Mouse (Mus musculus) heart, postnatal 10 days (tissue): ENCODE measurements around the gene Ube2e2. TPM values are rescaled to one million over a fixed set of nuclear protein-coding genes. Genes with fewer than 3 reads are reported as not detected.

Source experiments
- DNase-seq, 2 experiments: peaks; one replicate each; pipeline ENCODE4 v3.0.0; 2021
- intact Hi-C: fragments of 180-260 bp; cut with DNase I; formaldehyde crosslinking; loops from one replicate; pipeline ENCODE4 v1.15.1; 2025
- total RNA-seq, 2 experiments: library from RNA; stranded (reverse); gene quantifications; 2 replicates each; pipeline ENCODE4 v1.2.3; 2021

Gene Ube2e2
- 10 to 100 TPM; 32.3 to 33.8 TPM for total RNA-seq

DNA sequence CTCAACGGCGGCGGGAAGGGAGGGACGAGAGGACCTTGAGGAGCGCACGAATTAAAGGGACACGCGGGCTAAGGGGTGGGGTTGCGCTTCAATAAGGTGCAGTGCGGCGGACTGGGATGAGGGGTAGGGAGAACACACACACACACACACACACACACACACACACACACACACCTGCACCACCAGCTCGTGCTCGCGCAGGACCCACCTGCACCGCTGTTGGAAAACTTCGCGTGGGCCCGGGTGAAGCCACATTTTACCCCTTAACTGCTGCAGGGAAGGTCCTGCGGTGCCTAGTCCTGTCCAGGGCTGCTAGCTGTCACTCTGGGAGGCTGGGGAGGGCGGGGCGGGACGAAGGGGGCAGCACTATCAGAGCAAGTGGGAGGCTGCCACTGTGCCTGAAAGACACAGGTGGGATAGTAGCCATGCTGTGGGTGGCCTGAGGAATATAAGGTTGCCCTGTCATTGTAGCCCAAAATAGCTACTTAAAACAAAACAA, at the start of gene Ube2e2:
Ube2e2 (minus strand) TSS at position 321 of the 499 bp plus-strand sequence.
- DNase-seq: no peak
- intact Hi-C loops: loop anchor here (5.0 kb wide), 1 partner anchor 562 kb away; the partner anchor contains the start of gene Ube2e1

DNA sequence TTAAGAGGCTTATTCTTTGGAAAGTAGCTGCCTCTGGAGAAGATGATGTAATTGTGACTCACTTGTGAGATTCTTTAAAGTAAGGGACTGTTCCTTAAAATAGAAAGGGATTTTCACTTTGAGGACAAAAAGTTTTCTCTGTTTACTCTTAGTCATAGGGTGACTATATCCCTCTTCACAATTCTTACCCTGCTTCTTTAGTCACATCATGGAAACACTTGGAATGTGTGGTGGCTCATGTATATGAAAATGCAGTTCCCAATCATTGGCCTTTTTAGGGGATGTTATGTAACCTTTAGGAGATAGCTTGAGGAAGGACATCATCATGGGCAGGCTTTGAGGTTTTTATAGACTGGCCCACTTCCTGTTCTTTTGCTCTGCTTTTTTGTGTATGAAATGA, 46.0 kb upstream of the Ube2e2 start:
- intact Hi-C loops: no loop called here
- DNase-seq: no peak

DNA sequence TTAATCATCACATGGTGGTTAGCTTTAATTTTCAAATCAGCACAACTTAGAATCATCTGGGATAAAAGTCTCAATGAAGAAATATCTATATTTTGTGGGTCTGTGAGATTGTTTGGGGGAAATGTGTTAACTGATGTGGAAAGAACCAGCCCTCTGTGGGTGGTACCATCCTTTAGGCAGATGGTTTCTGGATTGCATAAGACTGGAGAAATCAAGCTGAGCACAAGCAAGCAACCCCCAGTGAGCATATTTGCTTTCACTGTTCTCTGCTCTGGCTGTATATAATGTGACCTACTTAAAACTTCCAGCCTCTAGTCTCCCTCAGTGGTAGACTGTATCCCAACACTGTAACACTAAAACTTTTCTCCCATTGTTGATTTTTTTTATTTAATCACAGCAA, 9.5 kb upstream of the Ube2e2 start:
- DNase-seq: no peak
- intact Hi-C loops: no loop called here

- DNase-seq: peak; percentile 93 to 96
- intact Hi-C loops: loop anchor here (5.0 kb wide), 1 partner anchor 561 kb away; the partner anchor contains the start of gene Ube2e1
Measured at GRCm38 (mm10) chr14:18893121-18893946, 733 bp downstream of the Ube2e2 start.

GRCm38 (mm10) chr14:18889571-18889970, 4.5 kb downstream of the Ube2e2 start:
- intact Hi-C loops: no loop called here
- peak in 1 of 2 experiments; percentile 11 for DNase-seq

DNA sequence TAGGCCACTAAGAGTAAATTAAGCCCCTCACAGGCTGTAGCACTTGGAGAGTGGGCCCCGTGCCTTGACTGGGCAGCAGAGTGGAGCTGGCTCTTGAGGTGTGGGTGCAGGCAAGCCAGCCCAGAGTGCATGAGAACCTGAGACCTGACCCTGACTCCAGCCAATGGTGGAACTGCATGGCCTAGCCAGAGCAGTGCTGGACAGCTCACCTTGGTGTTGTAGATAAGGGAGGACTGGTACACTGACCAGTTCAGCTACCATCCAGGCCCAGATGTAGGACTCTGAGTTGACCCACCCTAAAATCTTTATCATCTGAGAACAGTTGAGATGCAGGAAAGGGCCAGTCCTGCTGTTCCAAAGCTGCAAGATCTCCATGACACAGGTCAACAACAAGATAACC, 11.6 kb downstream of the Ube2e2 start:
- DNase-seq: no peak
- intact Hi-C loops: no loop called here

DNA sequence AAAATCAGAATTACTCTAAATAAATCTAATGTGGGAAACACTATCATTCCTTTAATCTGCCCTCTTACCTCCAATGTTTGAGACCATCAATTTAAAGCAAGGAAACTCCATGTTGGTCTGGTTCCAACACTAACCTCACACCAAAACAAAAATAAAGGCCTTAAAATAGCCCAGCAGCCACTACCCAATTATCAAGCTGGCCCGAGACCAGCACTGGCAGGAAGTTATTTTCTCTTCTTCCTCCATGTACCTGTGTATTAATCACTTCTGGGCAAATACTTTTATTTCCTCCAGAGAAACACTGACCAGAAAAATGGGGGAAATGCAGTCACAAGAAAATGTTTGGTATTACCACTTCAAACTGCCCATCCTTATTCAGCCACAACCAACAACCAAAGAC, 23.4 kb downstream of the Ube2e2 start:
- intact Hi-C loops: loop anchor here (10.0 kb wide), 1 partner anchor 206 kb away; no protein-coding TSS in a partner anchor
- DNase-seq: peak; percentile 38 to 46

DNA sequence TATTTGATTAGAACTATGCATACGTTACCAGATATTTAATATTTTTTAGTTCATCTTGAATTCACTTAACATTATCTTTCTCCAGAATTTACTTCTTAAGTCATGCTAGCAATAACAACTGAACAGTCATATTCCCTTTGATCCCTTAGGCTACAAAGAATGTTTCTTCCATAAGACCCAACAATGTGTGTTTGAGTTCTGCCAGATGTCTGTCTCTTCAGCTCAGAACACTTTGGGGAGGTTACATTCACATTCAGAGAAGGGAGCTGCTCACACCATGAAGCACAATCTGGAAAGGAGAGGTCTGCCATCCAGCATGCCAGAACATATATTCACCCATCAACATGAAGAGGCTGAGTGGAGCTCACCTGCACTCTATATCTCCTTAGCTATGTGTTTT, 65.4 kb downstream of the Ube2e2 start:
- intact Hi-C loops: no loop called here
- DNase-seq: no peak

DNA sequence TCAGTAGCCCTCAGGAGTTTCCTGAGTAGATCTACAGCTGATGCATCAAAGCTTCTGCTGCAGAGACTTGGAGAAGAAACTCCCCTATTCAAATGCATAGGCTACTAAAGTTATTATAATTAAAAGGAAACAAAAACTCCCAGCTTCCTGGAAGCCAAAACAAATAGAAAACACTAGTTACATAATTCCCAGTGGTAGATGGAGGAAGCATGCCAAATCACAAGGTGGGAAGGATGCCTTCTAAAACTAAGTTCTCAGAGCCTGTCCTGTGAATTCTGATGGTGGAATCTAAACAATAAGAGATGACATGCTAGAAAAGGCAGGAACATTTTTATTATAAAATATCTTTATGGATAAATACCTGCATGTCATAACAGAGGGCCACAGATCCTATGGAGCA, 67.3 kb downstream of the Ube2e2 start:
- intact Hi-C loops: no loop called here
- DNase-seq: peak in 1 of 2 experiments; percentile 10

GRCm38 (mm10) chr14:18820713-18821112, 73.4 kb downstream of the Ube2e2 start:
- no peak for DNase-seq
- intact Hi-C loops: no loop called here

DNA sequence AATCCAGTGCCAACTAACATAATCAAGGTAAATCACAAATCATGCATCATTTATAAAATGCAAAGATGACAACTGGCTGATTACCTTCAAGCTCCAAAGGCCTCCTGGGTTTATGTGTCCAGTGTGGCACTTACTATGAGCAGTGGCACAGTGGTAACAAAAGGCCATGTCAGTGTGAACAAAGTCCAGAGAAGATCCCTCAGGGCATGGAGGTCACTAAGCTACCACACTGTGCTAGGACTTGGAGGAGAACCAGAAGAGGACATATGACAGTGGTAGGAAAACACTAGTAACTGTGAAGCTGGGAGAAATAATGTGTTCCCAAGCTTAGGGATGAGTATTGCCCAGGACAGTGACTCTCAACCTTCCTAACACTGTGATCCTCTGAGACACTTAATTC, 97.2 kb downstream of the Ube2e2 start:
- no peak for DNase-seq

DNA sequence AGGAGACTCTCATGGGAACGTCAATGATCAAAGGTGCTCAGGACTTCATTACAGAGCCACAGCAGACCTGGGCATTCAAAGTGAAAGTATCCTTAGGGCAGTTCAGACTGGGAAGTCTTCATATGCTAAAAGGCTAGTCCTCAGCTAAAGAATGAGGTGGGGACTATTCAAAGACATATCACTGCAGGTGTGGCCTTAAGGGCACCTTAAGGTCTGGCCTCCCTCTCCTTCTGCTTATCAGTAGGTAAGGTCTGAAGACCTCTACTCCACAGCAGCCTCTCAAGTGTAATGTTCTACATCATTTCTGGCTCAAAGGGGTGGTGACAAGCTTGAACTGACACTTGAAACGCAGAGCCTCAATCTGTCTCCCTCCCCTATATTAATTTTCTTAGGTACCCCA, 98.3 kb downstream of the Ube2e2 start:
- no peak for DNase-seq
- intact Hi-C loops: no loop called here

More for the DNA sequence above, 97.2 kb downstream of the Ube2e2 start:
- intact Hi-C loops: no loop called here

- intact Hi-C loops: loop anchor here (10.0 kb wide), 1 partner anchor 56 kb away; no protein-coding TSS in a partner anchor
- DNase-seq: no peak
Measured at GRCm38 (mm10) chr14:18778993-18779675, 114.9 kb downstream of the Ube2e2 start.

- DNase-seq: no peak
- intact Hi-C loops: loop anchor here (10.0 kb wide), 1 partner anchor 57 kb away; no protein-coding TSS in a partner anchor
Measured at GRCm38 (mm10) chr14:18778241-18778640, 115.8 kb downstream of the Ube2e2 start.

GRCm38 (mm10) chr14:18776132-18776531, 117.9 kb downstream of the Ube2e2 start:
- intact Hi-C loops: loop anchor here (10.0 kb wide), 1 partner anchor 59 kb away; no protein-coding TSS in a partner anchor
- no peak for DNase-seq

- no peak for DNase-seq
- intact Hi-C loops: loop anchor here (10.0 kb wide), 1 partner anchor 61 kb away; no protein-coding TSS in a partner anchor
Measured at GRCm38 (mm10) chr14:18773724-18774123, 120.3 kb downstream of the Ube2e2 start.

GRCm38 (mm10) chr14:18759601-18760356, 134.3 kb downstream of the Ube2e2 start:
- intact Hi-C loops: no loop called here
- DNase-seq: no peak

DNA sequence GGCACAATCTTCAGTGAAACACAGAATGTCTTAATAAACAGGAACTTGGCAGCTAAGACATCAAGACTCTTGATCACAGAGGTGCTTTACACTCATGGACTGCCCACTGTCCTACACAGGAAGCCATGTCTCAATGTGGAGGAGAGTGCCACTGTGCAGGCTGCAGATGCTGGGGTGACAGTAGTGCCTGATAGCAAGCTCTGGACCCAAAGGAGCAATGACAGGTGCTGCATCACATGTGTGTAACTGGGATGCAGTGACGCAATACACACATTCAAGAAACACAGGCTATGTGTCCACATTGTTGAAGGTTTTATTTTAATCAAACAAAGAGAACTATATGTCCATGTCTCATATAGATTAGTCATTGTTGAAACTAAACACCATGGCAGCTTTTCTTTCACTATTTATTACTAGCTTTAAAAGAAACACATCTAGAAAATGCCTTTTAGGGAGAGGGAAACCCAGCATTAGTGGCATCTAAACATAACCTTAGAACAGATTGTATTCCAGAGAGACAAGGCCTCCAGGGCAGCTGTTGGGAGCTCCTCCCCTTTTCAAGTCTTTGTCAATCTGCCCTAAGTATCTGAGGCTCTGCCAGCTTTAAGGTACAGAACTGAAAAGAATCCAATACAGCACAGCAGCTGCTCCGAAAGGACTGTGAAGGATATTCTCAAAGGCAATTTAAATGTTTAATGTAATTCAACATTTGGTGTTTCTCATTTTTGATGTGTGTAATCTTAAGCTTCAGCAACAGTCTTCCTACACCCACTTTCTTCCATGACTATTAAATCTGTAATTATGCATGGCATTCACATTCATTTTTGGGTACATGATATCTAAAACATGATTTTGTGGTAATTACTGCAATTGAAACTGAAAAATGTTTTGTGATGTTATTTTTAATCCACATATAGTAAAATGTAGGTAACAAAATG, 135.2 kb downstream of the Ube2e2 start:
- intact Hi-C loops: no loop called here
- no peak for DNase-seq

DNA sequence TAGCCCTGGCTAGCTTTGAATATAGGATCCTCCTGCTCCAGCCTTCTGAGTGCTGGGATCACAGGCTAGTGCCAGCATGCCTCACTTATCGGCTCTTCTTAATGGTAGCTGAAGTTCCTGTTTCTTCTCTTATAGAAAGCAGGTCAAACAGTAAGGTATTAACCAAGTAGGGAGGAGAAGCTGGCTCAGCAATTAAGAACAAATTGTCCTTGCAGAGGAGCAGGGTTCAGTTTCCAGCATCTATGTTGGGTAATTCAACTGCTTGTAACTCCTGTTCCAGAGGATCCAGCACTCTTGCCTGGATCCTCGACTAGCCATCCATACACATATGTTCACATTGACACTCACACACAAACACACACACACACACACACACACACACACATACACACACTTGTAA, 136.1 kb downstream of the Ube2e2 start:
- DNase-seq: no peak
- intact Hi-C loops: no loop called here
